Mouse (Mus musculus) c-Kit-positive CD71-positive TER-119-positive erythroid progenitor cells, embryonic 14.5 days (primary cell): ENCODE results near the gene Esrra.

Experiments used
- DNase-seq: peaks from one replicate; pipeline ENCODE4 v3.0.0-alpha.2; 2013; ENCODE audit warnings: low spot score

Gene Esrra

GRCm38 (mm10) chr19:6940396-6941351 lies 19.1 kb upstream of the Esrra start:
- DNase-seq = no peak

- DNase-seq = no peak
These were observed 17.7 kb upstream of the Esrra start for GRCm38 (mm10) chr19:6939106-6940002.

- DNase-seq = no peak
These were observed 16.2 kb upstream of the Esrra start for GRCm38 (mm10) chr19:6937541-6938465.

- peak; percentile 31 for DNase-seq
These were observed 14.7 kb upstream of the Esrra start for GRCm38 (mm10) chr19:6936299-6936698.

DNA sequence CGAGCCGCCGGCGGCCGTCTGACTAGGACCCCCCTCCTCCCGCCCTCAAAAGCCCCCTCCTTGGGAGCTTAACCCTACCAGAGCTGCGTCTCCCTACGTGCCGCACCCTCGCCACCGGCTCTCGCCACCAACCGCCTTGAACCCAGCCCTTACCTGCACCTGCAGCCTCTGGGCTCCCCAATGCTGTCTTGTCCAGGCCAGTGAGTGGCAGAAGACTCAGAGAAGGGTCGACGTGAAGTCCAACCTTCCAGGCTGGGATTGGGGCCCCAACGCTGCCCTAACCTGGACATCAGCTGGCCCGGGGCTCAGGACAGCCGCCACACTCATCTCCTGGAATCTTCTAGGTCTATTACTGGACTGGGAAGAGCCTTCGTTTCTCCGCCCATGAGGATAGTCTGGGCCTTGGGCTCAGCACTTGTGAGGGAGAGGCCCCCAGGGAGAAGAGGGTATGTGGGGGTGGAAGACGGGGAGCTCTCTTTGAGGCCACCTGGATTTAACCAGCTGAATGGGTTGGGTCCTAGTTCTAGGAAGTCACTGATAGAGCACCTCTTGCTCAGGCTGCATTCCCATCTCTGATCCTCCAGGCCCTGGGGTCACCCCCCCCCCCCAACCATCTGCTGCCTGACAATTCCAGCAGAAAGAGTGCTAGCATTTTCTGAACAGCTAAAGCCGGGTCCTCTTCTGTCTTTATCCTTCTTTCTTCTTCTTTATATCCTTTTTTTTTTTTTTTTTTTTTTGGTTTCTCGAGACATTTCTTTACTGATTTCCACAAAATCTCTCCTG lies 12.8 kb upstream of the Esrra start, which contains the start of gene Kcnk4:
Gene Kcnk4 (minus strand): TSS at position 321 of the 783 bp plus-strand sequence.
- no peak for DNase-seq

GRCm38 (mm10) chr19:6933436-6934194 lies 12.0 kb upstream of the Esrra start:
- no peak for DNase-seq

DNA sequence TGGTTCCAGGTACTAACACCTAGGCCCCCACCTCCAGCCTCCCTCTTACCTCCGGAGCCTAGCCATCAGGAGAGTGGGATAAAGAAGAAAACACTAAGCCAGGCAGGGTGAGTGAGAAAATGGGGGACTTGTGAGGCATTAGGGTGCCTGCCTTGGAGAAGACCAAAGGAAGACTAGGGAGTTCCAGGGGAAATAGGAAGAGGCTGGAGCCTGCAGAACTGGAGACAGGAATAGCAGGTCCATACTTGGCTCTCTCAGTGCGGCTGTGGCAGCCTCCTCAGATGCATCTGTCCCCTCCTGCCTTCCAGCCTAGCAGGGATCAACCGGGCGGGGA lies 11.5 kb upstream of the Esrra start:
- no peak for DNase-seq

DNA sequence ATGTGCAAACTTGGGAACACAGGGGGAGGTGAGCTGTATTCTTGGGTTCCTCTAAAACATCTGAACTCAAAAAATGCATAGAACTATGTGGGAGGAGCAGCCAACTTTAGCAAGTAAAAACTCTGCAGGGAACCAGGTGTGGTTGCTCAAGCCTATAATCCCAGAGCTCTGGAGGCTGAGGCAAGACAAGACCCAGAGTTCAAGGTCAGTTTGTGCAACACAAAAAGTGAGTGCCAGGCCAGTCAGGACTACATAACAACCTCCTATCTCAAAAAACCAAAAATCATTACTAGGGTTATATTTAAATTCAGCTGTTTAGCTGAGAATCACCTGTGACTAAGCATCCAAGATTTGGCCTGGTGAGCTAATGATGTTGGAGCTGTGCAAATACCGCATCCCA lies 10.4 kb upstream of the Esrra start:
- no peak for DNase-seq

- no peak for DNase-seq
These were observed 9.4 kb upstream of the Esrra start for GRCm38 (mm10) chr19:6931002-6931401.

DNA sequence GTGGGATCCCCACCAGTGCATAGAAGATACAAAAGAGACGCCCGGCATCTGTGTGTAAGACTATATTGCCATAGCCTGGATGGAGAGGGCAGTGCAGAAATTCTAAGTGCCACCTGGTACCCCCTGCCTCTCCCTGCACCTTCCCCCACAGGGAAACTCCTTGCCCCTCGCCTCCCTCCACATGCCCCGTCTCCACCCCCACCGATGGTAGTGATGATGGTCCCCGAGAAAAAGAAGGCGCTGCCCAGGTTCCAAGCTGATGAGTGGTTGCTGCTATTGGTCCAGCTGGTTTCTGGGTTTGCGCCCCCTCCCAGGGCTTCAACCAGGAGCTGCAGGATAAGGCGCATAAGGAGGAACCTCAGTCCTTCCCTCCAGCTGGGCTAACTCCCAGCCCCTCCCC lies 6.5 kb upstream of the Esrra start:
- DNase-seq = no peak

DNA sequence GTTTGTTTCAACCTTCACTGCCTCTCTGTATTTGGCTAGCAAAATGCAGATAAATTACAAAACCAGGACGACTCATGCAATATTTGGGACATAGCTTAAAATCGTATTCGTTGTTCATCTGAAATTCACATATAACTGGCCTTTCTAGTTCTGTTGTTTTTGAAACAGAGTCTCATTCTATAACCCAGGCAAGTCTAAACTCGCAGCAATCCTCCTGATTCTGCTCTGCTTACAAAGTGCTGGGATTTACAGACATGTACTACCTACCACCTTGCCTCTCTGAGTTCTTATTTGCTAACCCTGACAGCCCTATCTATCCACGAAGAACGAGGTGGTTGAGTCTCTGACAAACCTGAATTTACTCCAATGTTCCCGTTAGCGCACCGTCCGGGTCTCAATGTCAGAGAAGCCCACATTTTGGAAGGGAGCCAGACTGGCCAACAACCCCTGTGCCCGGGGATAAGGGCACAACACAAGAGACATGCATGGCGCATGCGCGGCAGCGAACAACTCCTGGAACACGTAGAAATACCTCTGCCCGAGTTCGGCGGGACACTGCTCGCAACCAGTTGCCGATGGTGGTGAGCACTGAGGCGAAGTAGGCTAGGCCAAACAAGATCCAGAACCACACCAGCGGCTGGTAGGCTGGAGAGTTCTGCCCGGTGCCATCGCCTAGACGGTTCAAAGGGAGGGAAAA lies 5.1 kb upstream of the Esrra start:
- no peak for DNase-seq

- DNase-seq = no peak
These were observed 4.2 kb upstream of the Esrra start for GRCm38 (mm10) chr19:6925611-6926329.

DNA sequence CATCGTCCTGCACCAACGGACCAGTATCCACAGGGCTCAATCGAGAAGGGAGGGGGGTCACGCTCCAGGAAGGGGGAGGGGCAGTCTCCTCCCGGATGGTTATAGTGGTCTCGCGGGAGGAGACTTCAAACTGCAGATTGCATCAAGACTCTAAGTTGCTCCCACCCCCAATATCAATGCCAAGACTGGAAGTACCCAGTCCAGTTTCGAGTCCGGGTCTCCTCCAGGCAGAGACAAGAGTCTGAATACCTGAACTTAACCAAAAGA lies 3.6 kb upstream of the Esrra start, which contains the start of gene Catsperz:
Gene Catsperz (minus strand): TSS at position 74 of the 267 bp plus-strand sequence.
- no peak for DNase-seq

DNA sequence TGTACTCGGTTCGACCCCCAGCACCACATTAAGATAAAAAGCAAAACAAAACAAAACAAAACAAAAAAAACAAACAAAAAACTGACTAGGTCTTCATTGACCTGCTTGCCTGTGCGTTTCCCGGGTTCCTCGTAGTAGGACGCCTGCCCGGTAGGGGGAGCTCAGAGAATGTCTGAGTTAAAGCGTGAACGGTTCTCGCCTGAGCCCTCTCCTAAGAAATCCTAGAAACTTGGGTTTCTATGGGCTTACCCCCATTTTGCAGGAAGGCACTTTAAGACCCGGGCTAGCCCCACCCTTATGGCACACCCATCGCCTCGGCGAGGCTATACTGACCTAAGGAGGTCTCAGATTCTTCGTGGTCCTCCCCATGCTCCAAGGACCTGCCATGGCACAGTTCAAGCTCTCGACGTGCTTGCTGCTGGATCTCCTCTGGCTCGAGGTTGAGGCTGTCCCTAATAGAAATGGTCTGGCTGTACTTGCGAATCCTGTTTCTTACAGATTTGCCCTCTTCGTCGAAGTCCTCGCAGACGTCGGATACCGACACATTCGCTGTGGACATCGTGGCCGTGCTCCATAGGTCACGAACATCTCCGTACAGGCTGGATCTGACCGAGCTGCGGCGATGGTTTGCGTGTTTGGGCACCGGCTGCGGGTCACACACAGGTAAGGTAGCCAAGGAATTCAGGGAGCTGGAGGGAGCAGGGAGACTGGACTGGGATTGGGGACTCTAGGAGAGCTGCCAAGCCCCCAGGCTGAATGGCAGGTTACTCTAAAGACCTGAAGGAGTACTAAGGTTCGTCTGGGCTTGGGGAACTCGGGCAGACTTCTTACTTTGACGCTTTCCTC lies 3.1 kb upstream of the Esrra start:
- DNase-seq = peak; percentile 64

GRCm38 (mm10) chr19:6922901-6923735 lies 1.5 kb upstream of the Esrra start:
- no peak for DNase-seq

GRCm38 (mm10) chr19:6920741-6921636 lies 624 bp downstream of the Esrra start:
- DNase-seq = peak; percentile 37
